Mouse (Mus musculus) heart, adult 2 months (tissue): ENCODE data around the gene Ctdspl.

Experiments used
- CTCF ChIP-seq: fragments of 200-600 bp; IDR thresholded peaks from 2 replicates; pipeline ENCODE4 v1.8.1; 2022; ENCODE audit warnings: antibody characterized with exemption, mild to moderate bottlenecking, moderate library complexity
- EP300 ChIP-seq: fragments of 200-500 bp; IDR thresholded peaks from 2 replicates; pipeline ENCODE4 v1.6.1; 2011; ENCODE audit warnings: low read depth, low read length, control low read depth; ENCODE audit not compliant: insufficient read depth

DNA sequence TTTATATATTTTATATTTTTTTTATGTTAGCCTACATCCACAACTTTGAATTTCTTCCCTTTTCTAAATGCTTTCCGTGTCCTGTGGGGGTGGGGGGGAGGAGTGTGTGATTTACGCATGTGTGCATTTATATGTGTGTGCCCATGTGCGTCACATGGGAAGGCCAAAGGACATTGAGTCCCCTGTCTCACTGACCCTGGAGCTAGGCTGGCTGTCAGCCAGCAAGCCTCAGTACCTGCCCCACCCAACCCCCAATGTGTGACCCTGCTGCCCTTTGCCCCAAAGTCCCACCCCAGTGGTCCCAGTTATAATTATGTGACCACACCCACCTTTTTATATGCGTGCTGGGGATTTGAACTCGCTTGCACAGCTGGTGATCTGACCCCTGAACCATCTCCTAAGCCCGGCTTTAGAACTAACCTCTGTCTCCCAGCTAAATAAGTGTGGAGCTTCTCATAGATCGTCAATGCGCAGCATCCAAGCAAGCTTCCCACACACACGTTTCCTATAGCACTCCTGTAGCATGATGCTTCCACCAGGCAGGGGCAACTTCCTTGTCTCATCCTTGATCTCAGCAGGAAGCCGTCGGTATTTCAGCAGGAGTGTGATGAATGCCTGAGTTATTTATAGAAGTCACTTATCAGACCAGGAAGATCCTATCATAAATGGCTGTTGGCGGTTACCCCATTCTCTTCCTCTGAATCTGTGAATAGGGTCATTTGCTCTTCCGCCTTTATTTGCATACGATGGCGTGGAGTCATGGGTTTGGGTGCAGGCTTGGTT, 58.6 kb downstream of the Ctdspl start:
- TF ChIP-seq CTCF: no peak
- TF ChIP-seq EP300: 0 out of 2 replicates have a peak, but pooled peaks have one; percentile 52
